Mouse (Mus musculus): Measurements from ENCODE around the gene Ralb.
A peak's percentile ranks its signal among the peaks of the same experiment; 100 is the strongest.

Gene Ralb

GRCm38 (mm10) chr1:119492505-119492904 lies 12.1 kb downstream of the Ralb start:
- no peak for DNase-seq (ENCODE audit: low spot score in 2 of 2)

GRCm38 (mm10) chr1:119492097-119492496 lies 12.5 kb downstream of the Ralb start:
- DNase-seq (ENCODE audit: low spot score in 2 of 2), result peak; percentile 59 to 65

GRCm38 (mm10) chr1:119490765-119491164 lies 13.8 kb downstream of the Ralb start:
- no peak for DNase-seq (ENCODE audit: low spot score in 2 of 2)

DNA sequence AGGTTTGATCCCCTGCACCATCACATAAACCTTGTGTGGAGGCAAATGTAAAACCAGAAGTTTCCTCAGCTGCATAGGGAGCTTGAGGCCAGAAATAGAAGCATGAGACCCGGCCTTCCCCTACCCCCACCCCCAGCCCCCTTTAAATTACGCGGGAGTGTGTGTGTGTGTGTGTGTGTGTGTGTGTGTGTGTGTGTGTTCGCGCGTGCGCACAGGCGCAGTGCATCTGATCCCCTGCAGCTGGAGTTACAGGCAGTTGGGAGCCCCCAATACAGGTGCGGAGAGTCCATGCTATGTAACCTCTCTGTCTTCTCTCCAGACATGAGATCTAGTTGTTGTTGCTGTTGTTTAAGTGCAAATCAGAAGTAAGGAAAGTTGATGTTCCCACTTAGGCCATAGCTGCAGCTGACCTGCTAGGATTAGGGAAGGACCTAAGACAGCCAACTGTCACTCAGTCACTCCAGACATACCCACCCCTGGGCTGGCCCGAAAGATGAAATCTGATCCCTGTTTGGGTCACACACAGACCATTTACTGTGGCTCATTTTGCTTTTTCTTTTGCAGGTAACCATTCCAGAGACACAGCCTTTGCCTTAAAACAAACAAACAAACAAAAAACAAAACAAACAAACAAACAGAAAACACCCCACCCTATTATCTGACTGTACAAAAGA lies 16.5 kb downstream of the Ralb start:
- no peak for DNase-seq (ENCODE audit: low spot score in 2 of 2)

GRCm38 (mm10) chr1:119485825-119486224 lies 18.8 kb downstream of the Ralb start:
- DNase-seq (ENCODE audit: low spot score in 2 of 2), result no peak

DNA sequence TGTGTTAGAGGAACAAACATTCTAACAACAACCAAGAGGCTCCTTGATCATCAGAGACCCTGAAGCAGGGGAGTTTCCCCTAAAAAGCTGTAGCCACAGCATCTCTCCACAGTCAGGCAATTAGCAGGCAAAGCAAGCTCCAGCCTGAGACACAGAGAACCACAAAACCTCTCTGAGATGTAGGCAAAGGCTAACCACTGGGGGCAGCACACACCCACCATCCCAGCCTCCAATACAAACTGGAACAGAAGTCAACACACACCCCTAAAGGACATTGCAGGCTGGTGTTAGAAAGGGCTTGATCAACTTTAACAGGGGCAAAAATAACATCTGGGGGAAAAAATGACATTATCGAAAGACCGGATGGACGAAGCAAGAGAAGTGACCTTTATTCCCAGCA lies 20.1 kb downstream of the Ralb start:
- DNase-seq (ENCODE audit: low spot score in 2 of 2), result no peak

DNA sequence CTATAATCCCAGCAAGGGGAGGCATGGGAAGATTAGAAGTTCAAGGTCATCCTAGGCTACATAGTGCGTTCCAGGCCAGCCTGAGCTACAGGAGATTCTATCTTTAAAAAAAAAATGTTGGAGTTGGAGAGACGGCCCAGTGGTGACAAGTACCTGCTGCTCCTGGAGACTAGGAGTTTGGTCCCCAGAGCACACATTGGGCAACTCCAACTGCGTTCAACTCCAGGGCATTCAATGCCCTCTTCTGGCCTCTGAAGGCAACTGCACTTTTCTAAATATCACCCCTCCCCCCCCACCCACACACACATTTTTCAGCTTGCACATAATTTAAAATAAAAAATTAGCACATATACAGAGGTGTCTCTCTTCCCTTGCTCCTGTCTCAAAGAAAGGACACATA lies 21.7 kb downstream of the Ralb start:
- no peak for DNase-seq (ENCODE audit: low spot score in 2 of 2)

DNA sequence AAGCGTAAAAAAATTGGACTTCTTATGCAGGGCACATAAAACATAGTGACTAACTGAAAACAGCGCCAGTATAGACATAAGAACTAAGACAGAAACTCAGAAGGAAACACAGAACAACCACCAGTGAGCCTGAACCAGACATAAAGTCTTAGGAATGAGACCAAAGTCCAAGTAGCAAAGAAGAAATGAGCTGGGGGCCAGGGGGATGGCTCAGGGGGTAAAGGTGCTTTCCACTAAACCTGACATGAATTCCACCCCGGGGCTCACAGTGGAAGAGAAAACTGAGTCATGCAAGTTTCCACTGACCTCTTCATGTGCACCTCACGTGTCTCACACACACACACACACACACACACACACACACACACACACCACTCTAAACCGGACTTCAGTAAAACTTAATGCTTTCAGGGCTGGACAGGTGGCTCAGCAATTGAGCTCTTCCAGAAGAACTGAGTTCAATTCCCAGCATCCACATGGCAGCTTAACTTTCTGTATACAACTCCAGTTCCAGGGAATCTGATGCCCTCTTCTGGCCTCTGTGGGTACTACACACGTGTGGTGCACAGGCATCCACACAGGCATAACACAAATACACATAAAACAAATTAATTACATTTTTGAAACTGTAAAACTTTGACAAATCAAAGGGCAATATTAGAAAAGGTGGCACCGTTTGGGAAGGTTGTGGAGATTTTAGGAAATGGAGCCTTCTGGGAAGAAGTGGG lies 23.2 kb downstream of the Ralb start:
- no peak for DNase-seq (ENCODE audit: low spot score in 2 of 2)

DNA sequence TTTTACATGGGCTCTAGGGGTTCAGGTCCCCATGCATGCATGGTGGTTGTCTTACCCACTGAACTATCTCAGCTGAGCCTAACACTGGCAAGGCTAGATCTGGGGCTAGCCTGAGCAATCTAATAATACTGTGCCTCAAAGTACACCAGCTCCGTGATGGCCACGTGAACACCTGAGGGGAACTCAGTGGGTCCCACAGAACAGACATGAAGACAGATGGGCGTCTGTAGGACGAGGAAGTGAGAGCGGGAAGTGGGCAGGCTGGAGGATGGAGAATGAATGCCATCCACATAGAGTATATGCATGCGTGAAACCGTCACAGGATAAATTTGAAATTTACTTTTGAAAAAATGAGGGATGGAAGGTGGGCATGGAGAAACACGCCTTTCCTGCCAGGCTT lies 23.9 kb downstream of the Ralb start:
- DNase-seq (ENCODE audit: low spot score in 2 of 2), result no peak

GRCm38 (mm10) chr1:119479641-119480040 lies 25.0 kb downstream of the Ralb start:
- DNase-seq (ENCODE audit: low spot score in 2 of 2), result no peak

- DNase-seq (ENCODE audit: low spot score in 2 of 2), result no peak
Measured at GRCm38 (mm10) chr1:119476905-119477353, 27.7 kb downstream of the Ralb start.

GRCm38 (mm10) chr1:119474671-119475070 lies 29.9 kb downstream of the Ralb start:
- DNase-seq (ENCODE audit: low spot score in 2 of 2), result no peak

DNA sequence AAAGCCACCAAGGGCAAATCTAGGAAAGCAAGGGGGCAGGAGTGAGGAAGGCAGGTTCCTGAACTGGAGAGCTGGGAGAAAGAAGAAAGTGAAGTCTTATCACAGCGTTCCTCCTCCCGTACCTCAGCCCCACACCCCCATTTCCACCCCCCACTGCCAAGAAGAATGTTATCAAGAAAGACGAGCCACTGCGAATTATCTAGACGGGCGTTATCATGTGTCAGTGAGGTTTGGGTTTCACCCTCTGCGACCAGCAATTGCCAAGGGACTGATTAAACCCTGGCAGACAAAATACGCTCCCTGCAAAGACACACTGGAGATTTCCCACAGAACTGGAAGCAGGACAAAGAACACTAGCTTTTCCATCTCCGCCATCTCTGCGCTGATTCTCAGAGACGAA lies 31.9 kb downstream of the Ralb start:
- no peak for DNase-seq (ENCODE audit: low spot score in 2 of 2)

DNA sequence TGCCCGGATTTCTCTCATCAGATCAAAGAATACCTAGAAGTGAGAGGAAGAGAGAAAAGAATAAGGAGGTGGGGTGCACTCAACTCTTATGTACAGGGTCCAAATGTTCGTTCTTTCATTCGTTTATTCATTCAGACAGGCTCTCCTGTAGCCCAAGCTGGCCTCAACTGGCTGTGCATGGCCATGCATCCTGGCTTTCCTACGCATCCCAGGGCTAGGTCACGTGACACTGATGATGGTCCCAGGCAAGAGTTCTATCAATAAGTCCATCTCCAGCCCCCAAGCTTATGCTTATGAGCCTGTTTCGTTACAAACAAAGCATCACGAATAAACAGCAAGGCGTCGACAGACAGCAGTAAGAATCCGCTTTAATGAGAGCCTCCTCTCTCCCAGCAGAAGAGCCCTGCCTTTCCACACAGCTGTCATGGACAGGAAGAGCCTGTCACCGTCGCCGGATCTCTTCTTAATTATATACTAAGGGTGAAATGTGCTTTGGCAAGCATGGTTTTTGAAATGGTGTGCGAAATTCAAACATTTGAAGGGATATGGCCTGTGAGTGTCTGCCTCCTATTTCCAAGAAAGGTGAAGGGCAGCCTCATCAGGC lies 32.7 kb downstream of the Ralb start:
- DNase-seq (ENCODE audit: low spot score in 2 of 2), result no peak

GRCm38 (mm10) chr1:119463386-119463785 lies 41.2 kb downstream of the Ralb start:
- DNase-seq (ENCODE audit: low spot score in 2 of 2), result peak in 1 of 2 experiments; percentile 28

GRCm38 (mm10) chr1:119460062-119460461 lies 44.5 kb downstream of the Ralb start:
- no peak for DNase-seq (ENCODE audit: low spot score in 2 of 2)

DNA sequence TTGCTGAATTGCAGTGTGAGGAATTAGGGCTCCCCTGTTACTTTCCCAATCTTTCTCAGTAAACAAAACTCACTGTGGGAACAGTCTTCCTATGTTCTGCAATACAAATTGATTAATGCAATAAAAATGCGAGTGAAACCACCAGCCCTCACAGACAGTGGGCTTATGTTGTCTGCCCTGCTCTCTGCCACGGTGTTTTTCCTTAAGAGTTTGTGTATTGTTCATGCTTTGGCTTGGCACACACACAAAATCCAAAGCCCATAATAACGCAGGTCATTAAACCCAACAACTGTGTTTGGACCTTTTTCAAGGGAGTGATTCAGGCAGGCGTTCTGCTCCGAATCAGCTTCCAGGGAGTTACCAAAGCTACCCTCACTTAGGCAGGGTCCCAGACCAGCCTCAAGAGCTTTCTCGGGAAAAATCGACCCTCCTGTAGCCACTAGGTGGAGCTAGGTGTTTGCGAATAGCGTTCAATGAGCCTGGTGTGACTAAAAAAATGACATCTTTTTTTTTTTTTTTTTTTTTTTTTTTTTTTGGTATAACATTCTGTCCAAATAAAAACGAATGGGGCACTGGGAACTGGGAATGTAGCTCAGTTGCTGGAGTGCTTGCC lies 46.5 kb downstream of the Ralb start:
- DNase-seq (ENCODE audit: low spot score in 2 of 2), result peak; percentile 15 to 42

- peak in 1 of 2 experiments; percentile 8 for DNase-seq (ENCODE audit: low spot score in 2 of 2)
Measured at GRCm38 (mm10) chr1:119457528-119457855, 47.1 kb downstream of the Ralb start.

DNA sequence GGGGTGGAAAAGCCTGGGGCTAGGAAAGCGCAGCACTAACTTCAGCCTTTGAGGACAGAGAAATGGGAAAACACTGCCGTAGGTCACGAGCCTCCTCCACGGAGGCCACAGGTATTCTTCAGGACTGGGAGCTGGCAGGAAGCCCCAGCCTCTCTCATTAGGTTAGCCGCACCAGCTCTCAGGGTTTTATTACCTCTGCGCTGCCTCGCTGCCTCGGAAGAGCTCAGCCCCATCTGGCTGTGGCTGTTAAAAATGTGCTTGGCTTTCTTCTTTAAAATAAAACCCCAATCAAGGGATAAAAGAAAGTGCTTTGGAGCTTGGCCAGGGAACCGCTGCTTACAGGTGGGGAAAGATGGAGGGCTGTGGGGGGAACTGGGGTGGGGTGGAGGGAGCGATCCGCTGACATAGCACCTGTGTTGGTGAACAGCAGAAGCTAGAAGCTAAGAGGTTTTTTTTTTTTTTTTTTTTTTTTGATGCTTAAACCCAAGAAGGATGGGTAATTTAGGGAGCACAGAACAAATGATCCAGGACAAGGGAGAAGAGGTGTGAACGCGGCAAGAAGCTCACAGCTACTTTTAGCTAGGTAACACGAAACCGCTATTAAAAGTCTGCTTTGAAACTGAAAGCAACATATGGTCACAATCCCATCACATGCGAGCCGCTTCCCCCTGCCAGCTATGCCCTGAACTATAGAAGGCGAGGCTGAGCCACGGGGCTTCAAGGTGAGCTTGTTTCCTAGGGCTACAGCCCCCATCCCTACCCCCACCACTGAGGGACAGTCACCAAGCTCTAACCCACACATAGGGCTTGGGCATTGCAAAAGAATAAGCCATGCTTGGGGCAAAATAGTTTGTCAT lies 47.7 kb downstream of the Ralb start:
- DNase-seq (ENCODE audit: low spot score in 2 of 2), result no peak

DNA sequence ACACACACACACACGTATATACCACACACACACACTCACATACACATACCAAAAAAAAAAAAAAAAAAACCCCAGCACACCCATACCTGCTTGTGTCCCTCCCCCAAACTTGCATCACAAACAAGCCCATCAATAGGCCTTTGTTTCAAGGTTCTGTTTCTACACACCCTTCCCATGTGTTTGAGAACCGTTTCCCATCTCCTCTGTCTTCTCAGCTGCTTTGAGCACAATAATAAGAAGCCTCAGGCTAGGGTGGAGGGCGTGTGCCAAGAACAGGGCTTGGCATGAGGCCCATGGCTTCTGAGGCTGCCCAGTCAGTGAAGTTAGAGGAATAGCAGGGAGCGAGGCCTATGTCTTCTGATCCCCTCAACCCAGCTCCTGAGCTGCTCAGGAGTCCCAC lies 50.9 kb downstream of the Ralb start:
- DNase-seq (ENCODE audit: low spot score in 2 of 2), result no peak

DNA sequence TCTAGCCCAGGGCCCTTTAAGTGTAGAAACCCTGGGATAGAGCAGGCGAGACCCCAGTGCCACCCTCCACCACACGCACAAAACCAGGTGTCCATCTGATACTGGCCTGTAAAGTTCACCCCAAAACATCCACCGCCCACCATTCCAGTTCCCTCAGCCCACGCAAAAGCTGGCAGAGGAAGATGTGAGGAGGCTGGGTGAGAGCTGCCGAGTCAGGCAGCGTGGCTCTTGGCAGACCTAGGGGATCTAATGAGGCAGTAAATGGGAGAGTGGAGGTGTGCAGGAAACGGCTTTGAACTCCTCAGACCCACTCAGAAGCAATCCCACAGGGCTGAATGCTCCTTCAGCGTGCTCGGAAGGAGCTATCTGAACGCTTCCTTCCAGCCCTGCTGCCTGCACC lies 53.2 kb downstream of the Ralb start:
- no peak for DNase-seq (ENCODE audit: low spot score in 2 of 2)

Data from urinary bladder, adult 18-20 months (tissue).